Mouse (Mus musculus): Measurements from ENCODE around the gene Clec10a. TPM values are rescaled to one million over a fixed set of nuclear protein-coding genes. Genes with fewer than 3 reads are reported as not detected.

The Clec10a gene
- polyA plus RNA-seq, 1 experiment from 2014 or later, result 1.4 TPM

DNA sequence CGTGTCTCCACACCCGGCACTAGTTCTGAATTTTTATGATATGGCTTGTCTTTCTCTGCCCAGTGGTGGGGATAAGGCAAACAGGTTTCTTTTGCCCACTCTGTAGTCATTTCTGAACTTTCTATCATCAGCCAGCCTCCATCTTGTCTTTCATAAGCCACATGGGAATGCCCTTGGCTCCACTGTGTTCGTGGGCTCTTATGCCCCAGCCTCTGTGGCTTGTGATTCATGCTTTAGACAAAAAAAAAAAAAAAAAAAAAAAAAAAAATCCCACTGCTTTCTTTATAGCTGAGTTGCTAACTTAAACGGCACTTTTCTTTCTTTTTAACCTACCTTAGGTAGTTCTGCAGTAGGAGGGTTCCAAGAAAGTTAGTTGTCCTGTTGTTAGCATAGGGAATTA lies 36.2 kb downstream of the Clec10a start:
- Histone ChIP-seq H3K9ac (replicated peaks; ENCODE audit: low read length) (no peak overlapping the region), H3K4me2 (ENCODE audit: low read length) (no peak overlapping the region), H3K4me3 (replicated peaks; ENCODE audit: low read depth, low read length) (no peak overlapping the region), H3K4me1 (ENCODE audit: control insufficient read depth, insufficient read depth, low read length) (no peaks in the 10 kb centered on the region), H3K27ac (replicated peaks; ENCODE audit: low read depth, low read length) (no peak overlapping the region), H3K9me3 (ENCODE audit: control insufficient read depth, low read length) (no peaks in the 10 kb centered on the region), H3K36me3 (ENCODE audit: control insufficient read depth, insufficient read depth, low read length) (no peaks in the 10 kb centered on the region), H3K27me3 (ENCODE audit: control insufficient read depth, insufficient read depth, low read length) (no peaks in the 10 kb centered on the region)
- ATAC-seq (ENCODE audit: low FRiP score, low TSS enrichment), result no peak
- 82% methylated on average over 4 of the region's 4 CpGs for WGBS
- DNase-seq, result no peak

DNA sequence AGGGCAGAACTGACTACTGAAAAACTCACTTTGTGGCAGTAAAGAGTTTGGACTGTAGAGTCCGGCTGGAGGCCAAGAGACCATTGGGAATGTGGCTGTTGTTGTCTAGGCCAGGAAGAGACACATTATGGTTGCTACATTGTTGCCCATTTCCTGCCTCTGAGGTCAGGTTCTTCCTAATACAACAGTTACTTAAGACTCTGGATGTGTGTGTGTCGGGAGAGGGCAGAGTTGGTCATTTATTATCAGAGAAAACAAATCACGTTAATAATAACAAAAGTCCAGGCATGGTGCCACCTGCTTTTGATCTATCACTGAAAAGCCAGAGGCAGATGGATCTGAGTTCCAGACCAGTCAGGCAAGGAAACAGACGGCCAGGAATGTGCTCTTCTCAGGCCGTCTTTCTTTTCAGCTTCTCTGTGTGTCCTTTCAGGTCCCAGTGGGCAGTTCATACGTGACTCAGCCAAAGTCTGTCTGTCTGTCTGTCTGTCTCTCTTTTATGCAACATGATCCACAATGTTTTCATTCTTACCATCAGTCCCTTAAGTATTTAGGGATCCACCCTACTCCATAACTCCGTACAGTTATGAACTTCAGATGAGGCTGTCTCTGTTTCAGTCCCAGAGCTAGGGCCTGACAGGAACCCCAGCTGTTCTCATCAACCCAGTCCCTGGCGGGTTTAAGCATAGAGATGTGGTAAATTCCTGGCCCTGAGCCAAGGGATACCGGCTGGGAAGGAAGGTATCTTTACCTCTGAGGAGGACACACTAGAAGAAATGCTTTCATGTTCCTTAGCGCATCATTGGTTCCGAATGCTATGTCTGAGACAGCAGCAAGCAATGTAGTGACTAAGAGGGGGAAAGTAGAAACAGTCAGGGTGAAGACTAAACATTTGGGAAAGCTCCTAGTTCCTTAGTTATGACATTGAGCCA lies 37.6 kb downstream of the Clec10a start:
- no peaks in the 10 kb centered on the region for H3K9me3 ChIP-seq (ENCODE audit: control insufficient read depth, low read length)
- H3K4me3 ChIP-seq (replicated peaks; ENCODE audit: low read depth, low read length), result no peak overlapping the region
- ATAC-seq (ENCODE audit: low FRiP score, low TSS enrichment), result no peak
- H3K36me3 ChIP-seq (ENCODE audit: control insufficient read depth, insufficient read depth, low read length), result no peaks in the 10 kb centered on the region
- no peaks in the 10 kb centered on the region for H3K4me1 ChIP-seq (ENCODE audit: control insufficient read depth, insufficient read depth, low read length)
- H3K27ac ChIP-seq (replicated peaks; ENCODE audit: low read depth, low read length), result no peak overlapping the region
- DNase-seq, result no peak
- 59% methylated on average over 11 of the region's 11 CpGs for WGBS
- no peaks in the 10 kb centered on the region for H3K27me3 ChIP-seq (ENCODE audit: control insufficient read depth, insufficient read depth, low read length)
- H3K4me2 ChIP-seq (ENCODE audit: low read length), result no peak overlapping the region
- no peak overlapping the region for H3K9ac ChIP-seq (replicated peaks; ENCODE audit: low read length)

DNA sequence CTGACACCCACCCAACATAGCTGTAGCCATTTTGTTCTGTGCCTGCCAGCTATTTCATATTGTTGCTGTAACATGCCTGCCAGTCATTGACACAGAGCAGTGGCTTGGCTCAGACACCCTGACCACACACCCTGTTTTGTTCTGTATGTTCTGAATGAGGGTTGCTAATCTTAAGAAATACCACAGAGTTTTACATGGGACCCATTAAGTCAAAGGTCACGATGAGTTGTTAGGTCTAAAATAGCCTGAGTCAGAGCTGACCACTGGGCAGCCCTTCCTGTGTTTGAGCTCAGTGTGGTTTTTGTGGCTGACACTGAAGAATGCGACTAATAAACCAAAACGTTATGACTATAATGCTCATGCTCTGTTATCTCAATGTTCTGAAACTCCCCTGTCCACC lies 42.3 kb downstream of the Clec10a start:
- 87% methylated on average over 3 of the region's 3 CpGs for WGBS
- DNase-seq, result no peak

DNA sequence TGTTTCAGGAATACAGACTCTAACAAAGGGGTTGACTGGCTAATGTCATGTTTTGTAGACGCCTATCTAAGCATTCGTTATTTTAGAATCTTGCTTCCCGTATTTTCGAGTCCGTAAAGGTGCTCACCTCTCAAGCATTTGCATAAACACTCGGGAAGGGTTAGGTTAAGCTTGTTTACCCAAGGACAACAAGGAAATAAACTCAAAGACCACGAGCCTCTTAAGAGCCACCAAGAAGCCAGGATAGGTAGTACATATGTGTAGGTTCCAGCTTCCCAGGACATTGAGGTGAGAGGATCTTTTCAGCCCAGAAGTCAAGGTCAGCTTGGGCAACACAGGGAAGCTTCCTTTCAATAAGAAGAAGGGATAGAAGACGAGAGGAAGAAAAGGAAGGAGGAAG lies 43.1 kb downstream of the Clec10a start:
- H3K4me2 ChIP-seq (ENCODE audit: low read length), result no peak overlapping the region
- no peak overlapping the region for H3K27ac ChIP-seq (replicated peaks; ENCODE audit: low read depth, low read length)
- H3K4me1 ChIP-seq (ENCODE audit: control insufficient read depth, insufficient read depth, low read length), result no peaks in the 10 kb centered on the region
- ATAC-seq (ENCODE audit: low FRiP score, low TSS enrichment) (no peak), DNase-seq (no peak)
- H3K4me3 ChIP-seq (replicated peaks; ENCODE audit: low read depth, low read length), result no peak overlapping the region
- no peak overlapping the region for H3K9ac ChIP-seq (replicated peaks; ENCODE audit: low read length)
- H3K36me3 ChIP-seq (ENCODE audit: control insufficient read depth, insufficient read depth, low read length), result no peaks in the 10 kb centered on the region
- H3K27me3 ChIP-seq (ENCODE audit: control insufficient read depth, insufficient read depth, low read length), result no peaks in the 10 kb centered on the region
- WGBS, result 82% methylated on average over 8 of the region's 8 CpGs
- no peaks in the 10 kb centered on the region for H3K9me3 ChIP-seq (ENCODE audit: control insufficient read depth, low read length)

More for the DNA sequence above, 42.3 kb downstream of the Clec10a start:
- no peak for ATAC-seq (ENCODE audit: low FRiP score, low TSS enrichment)
- Histone ChIP-seq H3K9ac (replicated peaks; ENCODE audit: low read length) (no peak overlapping the region), H3K4me2 (ENCODE audit: low read length) (no peak overlapping the region), H3K27me3 (ENCODE audit: control insufficient read depth, insufficient read depth, low read length) (no peaks in the 10 kb centered on the region), H3K27ac (replicated peaks; ENCODE audit: low read depth, low read length) (no peak overlapping the region), H3K4me1 (ENCODE audit: control insufficient read depth, insufficient read depth, low read length) (no peaks in the 10 kb centered on the region), H3K36me3 (ENCODE audit: control insufficient read depth, insufficient read depth, low read length) (no peaks in the 10 kb centered on the region), H3K4me3 (replicated peaks; ENCODE audit: low read depth, low read length) (no peak overlapping the region), H3K9me3 (ENCODE audit: control insufficient read depth, low read length) (no peaks in the 10 kb centered on the region)

DNA sequence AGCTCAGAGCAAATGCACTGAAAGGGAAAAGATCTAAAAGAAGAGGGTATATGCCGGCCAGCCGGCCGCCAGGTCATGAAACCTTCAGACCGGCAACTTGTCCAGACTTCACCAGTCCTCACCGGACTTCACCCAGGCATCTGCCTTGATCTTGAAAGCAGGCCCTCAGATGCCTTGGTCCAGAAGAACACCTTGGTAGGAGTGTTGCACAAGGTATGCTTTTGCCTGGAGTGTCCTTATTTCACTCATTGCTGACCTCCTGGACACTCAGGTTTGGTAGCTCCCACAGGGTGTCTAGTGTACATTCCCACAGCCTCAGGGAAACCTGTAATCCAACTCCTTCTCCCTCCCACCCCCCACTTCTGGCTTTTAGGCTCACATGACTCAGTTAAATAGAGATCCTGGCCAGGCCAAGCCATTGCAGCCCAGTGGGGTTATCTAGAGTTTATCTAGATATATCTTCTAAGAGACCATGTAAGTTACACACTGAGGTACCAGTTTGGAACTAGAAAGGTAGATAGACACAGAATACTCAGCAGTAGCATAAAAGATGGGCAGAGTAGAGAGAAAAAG lies 44.1 kb downstream of the Clec10a start:
- WGBS, result 79% methylated on average over 5 of the region's 5 CpGs
- H3K9me3 ChIP-seq (ENCODE audit: control insufficient read depth, low read length), result no peaks in the 10 kb centered on the region
- ATAC-seq (ENCODE audit: low FRiP score, low TSS enrichment) (no peak), DNase-seq (no peak)
- no peak overlapping the region for H3K4me3 ChIP-seq (replicated peaks; ENCODE audit: low read depth, low read length)
- H3K27ac ChIP-seq (replicated peaks; ENCODE audit: low read depth, low read length), result no peak overlapping the region
- H3K27me3 ChIP-seq (ENCODE audit: control insufficient read depth, insufficient read depth, low read length), result no peaks in the 10 kb centered on the region
- no peaks in the 10 kb centered on the region for H3K36me3 ChIP-seq (ENCODE audit: control insufficient read depth, insufficient read depth, low read length)
- no peak overlapping the region for H3K4me2 ChIP-seq (ENCODE audit: low read length)
- H3K9ac ChIP-seq (replicated peaks; ENCODE audit: low read length), result no peak overlapping the region
- no peaks in the 10 kb centered on the region for H3K4me1 ChIP-seq (ENCODE audit: control insufficient read depth, insufficient read depth, low read length)

DNA sequence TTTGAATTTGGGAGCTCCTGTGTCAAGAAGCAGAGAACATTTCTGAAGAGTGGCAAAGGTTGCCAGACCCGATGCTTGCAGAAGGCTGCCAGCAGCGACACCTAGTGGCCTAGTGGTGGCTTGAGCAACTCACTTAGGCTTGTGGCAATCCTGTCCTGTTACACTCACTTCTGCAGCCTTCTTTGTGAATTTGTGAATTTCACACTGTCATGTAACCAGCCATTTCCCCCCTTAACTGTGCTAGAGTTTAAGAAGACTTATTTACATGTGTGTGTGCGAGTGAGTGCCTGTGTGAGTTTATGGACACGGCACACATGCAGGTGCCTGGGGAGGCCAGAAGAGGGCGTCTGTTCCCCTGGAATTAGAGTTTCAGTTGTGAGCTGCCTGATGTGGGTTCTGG lies 45.7 kb downstream of the Clec10a start:
- DNase-seq (peak; percentile 93), ATAC-seq (ENCODE audit: low FRiP score, low TSS enrichment) (no peak)
- no peak overlapping the region; the same call in 1 of the 2 replicates for H3K4me2 ChIP-seq (ENCODE audit: low read length)
- WGBS, result 39% methylated on average over 5 of the region's 5 CpGs
- no peak overlapping the region for H3K9ac ChIP-seq (replicated peaks; ENCODE audit: low read length)
- H3K4me1 ChIP-seq (ENCODE audit: control insufficient read depth, insufficient read depth, low read length), result no peaks in the 10 kb centered on the region
- H3K27ac ChIP-seq (replicated peaks; ENCODE audit: low read depth, low read length), result no peak overlapping the region
- no peaks in the 10 kb centered on the region for H3K9me3 ChIP-seq (ENCODE audit: control insufficient read depth, low read length)
- H3K27me3 ChIP-seq (ENCODE audit: control insufficient read depth, insufficient read depth, low read length), result no peaks in the 10 kb centered on the region
- no peaks in the 10 kb centered on the region for H3K36me3 ChIP-seq (ENCODE audit: control insufficient read depth, insufficient read depth, low read length)
- H3K4me3 ChIP-seq (replicated peaks; ENCODE audit: low read depth, low read length), result no peak overlapping the region

DNA sequence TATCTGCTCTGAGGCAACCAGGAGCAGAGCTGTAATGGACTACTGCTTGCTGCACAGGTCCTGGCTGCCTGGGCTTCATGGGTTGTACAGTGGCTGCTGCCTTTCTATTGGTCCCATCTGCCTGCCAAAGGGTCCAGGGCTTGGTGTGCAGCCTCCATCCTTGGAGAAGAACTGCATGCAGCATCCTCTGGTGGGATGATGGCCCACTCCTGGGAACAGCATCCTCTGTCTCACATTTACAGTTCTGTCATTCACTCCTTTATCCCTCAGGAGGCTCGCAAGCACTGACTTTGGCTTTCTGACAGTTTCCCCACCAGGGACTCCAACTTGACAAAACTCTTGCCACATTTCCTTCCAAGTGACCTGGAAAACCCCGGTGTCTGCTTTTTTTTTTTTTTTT lies 50.8 kb downstream of the Clec10a start:
- DNase-seq (no peak), ATAC-seq (ENCODE audit: low FRiP score, low TSS enrichment) (no peak)
- Histone ChIP-seq H3K4me1 (ENCODE audit: control insufficient read depth, insufficient read depth, low read length) (no peaks in the 10 kb centered on the region), H3K4me2 (ENCODE audit: low read length) (no peak overlapping the region), H3K27ac (replicated peaks; ENCODE audit: low read depth, low read length) (no peak overlapping the region), H3K4me3 (replicated peaks; ENCODE audit: low read depth, low read length) (no peak overlapping the region), H3K9ac (replicated peaks; ENCODE audit: low read length) (no peak overlapping the region), H3K27me3 (ENCODE audit: control insufficient read depth, insufficient read depth, low read length) (no peaks in the 10 kb centered on the region), H3K36me3 (ENCODE audit: control insufficient read depth, insufficient read depth, low read length) (no peaks in the 10 kb centered on the region), H3K9me3 (ENCODE audit: control insufficient read depth, low read length) (no peaks in the 10 kb centered on the region)
- 90% methylated on average over 2 of the region's 2 CpGs for WGBS

DNA sequence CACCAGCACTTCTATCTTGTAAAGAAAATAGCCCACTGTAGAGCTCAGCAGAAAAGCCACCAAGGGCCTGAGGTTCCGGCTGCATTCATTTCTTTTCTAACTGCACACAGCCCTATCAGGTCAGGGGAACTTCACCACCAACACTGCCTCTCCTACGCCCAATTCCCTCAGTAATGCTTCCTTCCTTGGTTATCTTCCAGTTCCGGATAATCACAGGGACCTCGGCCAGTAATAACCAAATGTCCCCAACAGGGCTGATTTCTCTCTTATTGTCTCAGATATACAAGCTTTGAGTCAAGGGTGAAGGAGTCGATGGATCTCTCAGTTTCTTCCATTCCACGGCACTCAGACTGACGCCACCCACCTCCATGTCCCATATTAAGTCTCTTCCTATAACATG lies 51.3 kb downstream of the Clec10a start:
- Histone ChIP-seq H3K36me3 (ENCODE audit: control insufficient read depth, insufficient read depth, low read length) (no peaks in the 10 kb centered on the region), H3K9ac (replicated peaks; ENCODE audit: low read length) (no peak overlapping the region), H3K27me3 (ENCODE audit: control insufficient read depth, insufficient read depth, low read length) (0 out of 2 replicates have a peak, but pooled peaks cover 4% of the 10 kb centered on the region), H3K4me3 (replicated peaks; ENCODE audit: low read depth, low read length) (no peak overlapping the region), H3K4me2 (ENCODE audit: low read length) (no peak overlapping the region), H3K4me1 (ENCODE audit: control insufficient read depth, insufficient read depth, low read length) (no peaks in the 10 kb centered on the region), H3K27ac (replicated peaks; ENCODE audit: low read depth, low read length) (no peak overlapping the region), H3K9me3 (ENCODE audit: control insufficient read depth, low read length) (no peaks in the 10 kb centered on the region)
- no peak for ATAC-seq (ENCODE audit: low FRiP score, low TSS enrichment)
- DNase-seq, result no peak
- 90% methylated on average over 7 of the region's 7 CpGs for WGBS
